Mouse (Mus musculus): Measurements from ENCODE around the gene Nmb. TPM values are rescaled to one million over a fixed set of nuclear protein-coding genes. Genes with fewer than 3 reads are reported as not detected.

The Nmb gene
- polyA plus RNA-seq (2012; rRNA removed) (1.3 and 2.1 TPM in 2 replicates), polyA plus RNA-seq (2014; fragmentation: Nextera tagmentation; extraction: Ambion mirVana) (1.9 and 2.0 TPM in 2 replicates)

GRCm38 (mm10) chr7:80904921-80905515, at the start of gene Nmb:
Nmb (minus strand) TSS chr7:80905076.
- no peaks in the 10 kb centered on the region for H3K27me3 ChIP-seq (ENCODE audit: control insufficient read depth, insufficient read depth, low read length)
- no peak for ATAC-seq (ENCODE audit: insufficient read depth)
- 3% methylated on average over 19 of the region's 19 CpGs for WGBS (ENCODE audit: insufficient replicate concordance)

GRCm38 (mm10) chr7:80954251-80954650, 49.4 kb upstream of the Nmb start:
- 63% methylated on average over 2 of the region's 2 CpGs for WGBS (ENCODE audit: insufficient replicate concordance)
- H3K4me3 ChIP-seq (ENCODE audit: insufficient read depth in 1 of 2, low read depth in 2 of 2, low read length in 2 of 2): no peak overlapping the region
- no peak overlapping the region for H3K27ac ChIP-seq
- DNase-seq (ENCODE audit: low read depth in 3 of 3, low spot score in 3 of 3) (no peak), ATAC-seq (ENCODE audit: insufficient read depth) (no peak)
- peaks cover 0 to 2% of the 10 kb centered on the region in 2 experiments; a peak in 2 of 4 replicates for H3K4me1 ChIP-seq (replicated peaks; ENCODE audit: control insufficient read depth in 2 of 2, insufficient read depth in 2 of 2, low read length in 1 of 2)
- H3K4me2 ChIP-seq (ENCODE audit: low read depth): no peak overlapping the region
- H3K36me3 ChIP-seq (replicated peaks; ENCODE audit: control insufficient read depth, insufficient read depth, low read depth): no peaks in the 10 kb centered on the region
- no peaks in the 10 kb centered on the region for H3K27me3 ChIP-seq (ENCODE audit: control insufficient read depth, insufficient read depth, low read length)
- H3K9ac ChIP-seq (replicated peaks): no peak overlapping the region
- H3K9me3 ChIP-seq (ENCODE audit: control insufficient read depth, low read length): no peaks in the 10 kb centered on the region
- TF ChIP-seq EP300 (IDR thresholded peaks at IDR 0.05; ENCODE audit: low read depth): no peak
- TF ChIP-seq CTCF (IDR thresholded peaks at IDR 0.05; ENCODE audit: low read depth): no peak

More at GRCm38 (mm10) chr7:80904921-80905515, at the start of gene Nmb:
- H3K4me3 ChIP-seq (ENCODE audit: insufficient read depth in 1 of 2, low read depth in 2 of 2, low read length in 2 of 2): peak within 1 kb of the TSS; percentile 48 to 53
- TF ChIP-seq CTCF (IDR thresholded peaks at IDR 0.05; ENCODE audit: low read depth) (no peak), EP300 (IDR thresholded peaks at IDR 0.05; ENCODE audit: low read depth) (no peak)
- H3K4me2 ChIP-seq (ENCODE audit: low read depth): peak within 1 kb of the TSS; percentile 87
- no peaks in the 10 kb centered on the region for H3K9me3 ChIP-seq (ENCODE audit: control insufficient read depth, low read length)
- no peaks in the 10 kb centered on the region; the same call in 1 of the 2 replicates for H3K36me3 ChIP-seq (replicated peaks; ENCODE audit: control insufficient read depth, insufficient read depth, low read depth)
- no peak within 1 kb of the TSS for H3K27ac ChIP-seq
- peak in 1 of 3 experiments; percentile 31 for DNase-seq (ENCODE audit: low read depth in 3 of 3, low spot score in 3 of 3)
- peaks cover 3 to 6% of the 10 kb centered on the region in 2 experiments for H3K4me1 ChIP-seq (replicated peaks; ENCODE audit: control insufficient read depth in 2 of 2, insufficient read depth in 2 of 2, low read length in 1 of 2)
- peak within 1 kb of the TSS; percentile 63 for H3K9ac ChIP-seq (replicated peaks)

GRCm38 (mm10) chr7:80952140-80952539, 47.3 kb upstream of the Nmb start:
- H3K27ac ChIP-seq: no peak overlapping the region
- H3K9ac ChIP-seq (replicated peaks): no peak overlapping the region
- 51% methylated on average over 3 of the region's 3 CpGs for WGBS (ENCODE audit: insufficient replicate concordance)
- H3K4me2 ChIP-seq (ENCODE audit: low read depth): no peak overlapping the region
- H3K4me3 ChIP-seq (ENCODE audit: insufficient read depth in 1 of 2, low read depth in 2 of 2, low read length in 2 of 2): no peak overlapping the region
- H3K27me3 ChIP-seq (ENCODE audit: control insufficient read depth, insufficient read depth, low read length): no peaks in the 10 kb centered on the region
- peaks cover 3 to 5% of the 10 kb centered on the region in 2 experiments; a peak in 2 of 4 replicates for H3K4me1 ChIP-seq (replicated peaks; ENCODE audit: control insufficient read depth in 2 of 2, insufficient read depth in 2 of 2, low read length in 1 of 2)
- TF ChIP-seq EP300 (IDR thresholded peaks at IDR 0.05; ENCODE audit: low read depth) (no peak), CTCF (IDR thresholded peaks at IDR 0.05; ENCODE audit: low read depth) (no peak)
- ATAC-seq (ENCODE audit: insufficient read depth) (no peak), DNase-seq (ENCODE audit: low read depth in 3 of 3, low spot score in 3 of 3) (no peak)
- no peaks in the 10 kb centered on the region for H3K9me3 ChIP-seq (ENCODE audit: control insufficient read depth, low read length)
- no peaks in the 10 kb centered on the region for H3K36me3 ChIP-seq (replicated peaks; ENCODE audit: control insufficient read depth, insufficient read depth, low read depth)

- H3K4me1 ChIP-seq (replicated peaks; ENCODE audit: control insufficient read depth in 2 of 2, insufficient read depth in 2 of 2, low read length in 1 of 2): peaks cover 3 to 8% of the 10 kb centered on the region in 2 experiments; a peak in 3 of 4 replicates
- ATAC-seq (ENCODE audit: insufficient read depth): no peak
- H3K27me3 ChIP-seq (ENCODE audit: control insufficient read depth, insufficient read depth, low read length): no peaks in the 10 kb centered on the region
- no peak overlapping the region for H3K4me2 ChIP-seq (ENCODE audit: low read depth)
- no peaks in the 10 kb centered on the region for H3K36me3 ChIP-seq (replicated peaks; ENCODE audit: control insufficient read depth, insufficient read depth, low read depth)
- WGBS (ENCODE audit: insufficient replicate concordance): 61% methylated on average over 4 of the region's 4 CpGs
- no peak for DNase-seq (ENCODE audit: low read depth in 3 of 3, low spot score in 3 of 3)
- no peak overlapping the region for H3K4me3 ChIP-seq (ENCODE audit: insufficient read depth in 1 of 2, low read depth in 2 of 2, low read length in 2 of 2)
- H3K27ac ChIP-seq: no peak overlapping the region
- no peaks in the 10 kb centered on the region for H3K9me3 ChIP-seq (ENCODE audit: control insufficient read depth, low read length)
- TF ChIP-seq CTCF (IDR thresholded peaks at IDR 0.05; ENCODE audit: low read depth) (no peak), EP300 (IDR thresholded peaks at IDR 0.05; ENCODE audit: low read depth) (no peak)
- H3K9ac ChIP-seq (replicated peaks): no peak overlapping the region
Observed at GRCm38 (mm10) chr7:80951461-80951860, 46.6 kb upstream of the Nmb start.

- TF ChIP-seq EP300 (IDR thresholded peaks at IDR 0.05; ENCODE audit: low read depth) (no peak), CTCF (IDR thresholded peaks at IDR 0.05; ENCODE audit: low read depth) (peak; percentile 37)
- Histone ChIP-seq H3K27ac (peak within 1 kb of the TSS; percentile 67), H3K4me3 (ENCODE audit: insufficient read depth in 1 of 2, low read depth in 2 of 2, low read length in 2 of 2) (peak within 1 kb of the TSS; percentile 82 to 88), H3K4me1 (replicated peaks; ENCODE audit: control insufficient read depth in 2 of 2, insufficient read depth in 2 of 2, low read length in 1 of 2) (peaks cover 11 to 15% of the 10 kb centered on the region in 2 experiments), H3K27me3 (ENCODE audit: control insufficient read depth, insufficient read depth, low read length) (no peaks in the 10 kb centered on the region), H3K4me2 (ENCODE audit: low read depth) (peak within 1 kb of the TSS; percentile 77), H3K9me3 (ENCODE audit: control insufficient read depth, low read length) (no peaks in the 10 kb centered on the region), H3K9ac (replicated peaks) (peak within 1 kb of the TSS; percentile 83), H3K36me3 (replicated peaks; ENCODE audit: control insufficient read depth, insufficient read depth, low read depth) (no peaks in the 10 kb centered on the region)
- WGBS (ENCODE audit: insufficient replicate concordance): 2% methylated on average over 44 of the region's 44 CpGs
- ATAC-seq (ENCODE audit: insufficient read depth) (peak; percentile 100), DNase-seq (ENCODE audit: low read depth in 3 of 3, low spot score in 3 of 3) (peak; percentile 81 to 85 (median 83))
Observed at GRCm38 (mm10) chr7:80947445-80948350, 42.8 kb upstream of the Nmb start, which contains the start of gene Sec11a. Sec11a (minus strand) TSS chr7:80947780.
